22 mouse cellular contexts compared by ENCODE assay signal in the genomic region with DNA sequence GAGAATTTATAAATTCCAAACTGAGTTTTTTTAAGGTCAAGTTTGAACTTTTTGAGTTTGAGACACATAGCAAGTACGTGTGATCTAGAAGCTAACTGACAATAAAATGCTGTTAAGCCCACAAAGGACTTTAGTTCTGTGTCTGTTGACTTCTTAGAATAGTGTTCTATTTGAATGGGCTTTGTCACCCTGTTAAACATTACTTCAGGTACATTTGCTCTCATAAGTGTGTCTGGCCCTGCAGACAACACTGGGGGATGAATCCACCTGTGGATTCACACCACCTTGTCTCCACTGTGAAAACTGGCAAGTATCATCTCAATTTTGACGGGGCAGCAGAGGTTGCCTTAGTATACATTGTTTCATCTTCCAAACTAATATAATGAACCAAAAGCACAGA.
DNase-seq lines count a peak whose midpoint lies in the region; ATAC-seq lines count a peak whose summit lies in the region.
"Had no signal": no experiment of that assay in that cellular context is flagged by ENCODE, and none has a peak within 500 bp of the region (broad histone marks: within the 10 kb centered on the region; RNA-seq: fewer than 3 reads in every experiment).

No protein-coding gene starts in this region.

- ATAC-seq in kidney, embryonic 15.5 days (replicated peaks; ENCODE audit: low FRiP score) = no peak
- ATAC-seq: forebrain, embryonic 14.5 days had no signal

- no peaks in the 10 kb centered on the region for H3K27me3 ChIP-seq in heart, embryonic 10.5 days (ENCODE audit: insufficient read depth, poor library complexity, severe bottlenecking)
- H3K27me3 ChIP-seq in kidney, embryonic 15.5 days = no peaks in the 10 kb centered on the region
- H3K27me3 ChIP-seq: embryonic facial prominence, embryonic 13.5 days; embryonic facial prominence, embryonic 15.5 days; forebrain, embryonic 12.5 days had no signal

- no peaks in the 10 kb centered on the region for H3K9me3 ChIP-seq in heart, embryonic 10.5 days
- H3K9me3 ChIP-seq in kidney, embryonic 15.5 days (replicated peaks) = no peaks in the 10 kb centered on the region
- H3K9me3 ChIP-seq: embryonic facial prominence, embryonic 13.5 days; embryonic facial prominence, embryonic 15.5 days; forebrain, embryonic 10.5 days; forebrain, embryonic 12.5 days had no signal

- no peaks in the 10 kb centered on the region for H3K36me3 ChIP-seq in heart, embryonic 10.5 days
- H3K36me3 ChIP-seq in kidney, embryonic 15.5 days = no peaks in the 10 kb centered on the region
- H3K36me3 ChIP-seq: embryonic facial prominence, embryonic 13.5 days; embryonic facial prominence, embryonic 15.5 days; forebrain, embryonic 10.5 days; forebrain, embryonic 12.5 days had no signal

- H3K4me3 ChIP-seq in heart, embryonic 10.5 days = no peak overlapping the region
- H3K4me3 ChIP-seq in kidney, embryonic 15.5 days (replicated peaks) = no peak overlapping the region
- H3K4me3 ChIP-seq: embryonic facial prominence, embryonic 13.5 days; embryonic facial prominence, embryonic 15.5 days; erythroblast, embryonic 14.5 days; forebrain, embryonic 10.5 days; forebrain, embryonic 12.5 days had no signal

- H3K9ac ChIP-seq in kidney, embryonic 15.5 days = no peak overlapping the region
- H3K9ac ChIP-seq: embryonic facial prominence, embryonic 13.5 days; embryonic facial prominence, embryonic 15.5 days; forebrain, embryonic 12.5 days had no signal

- H3K4me1 ChIP-seq in heart, embryonic 10.5 days = peaks cover 5% of the 10 kb centered on the region; the same call in 1 of the 2 replicates
- no peaks in the 10 kb centered on the region for H3K4me1 ChIP-seq in kidney, embryonic 15.5 days
- H3K4me1 ChIP-seq: embryonic facial prominence, embryonic 13.5 days; embryonic facial prominence, embryonic 15.5 days; forebrain, embryonic 10.5 days; forebrain, embryonic 12.5 days had no signal

- peak; percentile 19 for DNase-seq in heart, embryonic 10.5 days (ENCODE audit: low spot score)
- DNase-seq in heart, adult 18-20 months = no peak
- peak; percentile 17 to 39 for DNase-seq in kidney, adult 8-10 months
- DNase-seq in kidney, postnatal 36 days = peak; percentile 11 to 23
- DNase-seq in kidney, postnatal 4 days = no peak
- DNase-seq: adrenal gland, adult 2 months; adrenal gland, postnatal 10 days; adrenal gland, postnatal 25 days; cerebellum, adult 11 months; cerebellum, adult 18-20 months; cerebellum, adult 8-10 months; cerebellum, adult 9-11 months; cerebellum, postnatal 14 days; cerebellum, postnatal 36 days; embryo, embryonic 11 days had no signal

- no peak overlapping the region for H3K27ac ChIP-seq in heart, embryonic 10.5 days
- no peak overlapping the region for H3K27ac ChIP-seq in kidney, embryonic 15.5 days
- H3K27ac ChIP-seq: embryonic facial prominence, embryonic 13.5 days; embryonic facial prominence, embryonic 15.5 days; forebrain, embryonic 10.5 days; forebrain, embryonic 12.5 days had no signal

- no peak overlapping the region for H3K4me2 ChIP-seq in kidney, embryonic 15.5 days
- H3K4me2 ChIP-seq: embryonic facial prominence, embryonic 13.5 days; embryonic facial prominence, embryonic 15.5 days; forebrain, embryonic 12.5 days had no signal

- WGBS in heart, embryonic 10.5 days = 84% methylated on average over 2 of the region's 2 CpGs
- WGBS in kidney, embryonic 15.5 days = 78% methylated on average over 2 of the region's 2 CpGs

Comparison
In these comparisons a context has a peak if more than half of its experiments do, and no peak if none do; other contexts are left out.
1. DNase-seq: peak in heart, embryonic 10.5 days (single experiment), kidney, adult 8-10 months (2 of 2) and kidney, postnatal 36 days (2 of 2); none in heart, adult 18-20 months (0 of 2) and kidney, postnatal 4 days (0 of 2).